Mouse (Mus musculus) thymus, adult 2 months (tissue): Measurements from ENCODE around the gene Vmn1r193.

ENCODE experiments used
- CTCF ChIP-seq: fragments of 200-500 bp; IDR thresholded peaks from 2 replicates; pipeline ENCODE4 v1.5.1; 2012; ENCODE audit warnings: mild to moderate bottlenecking, control low read depth, low read length, moderate library complexity, borderline replicate concordance; ENCODE audit not compliant: control insufficient read depth, poor library complexity, insufficient read depth; ENCODE audit errors: extremely low read depth
- POLR2A ChIP-seq: fragments of 200-500 bp; IDR thresholded peaks from 2 replicates; pipeline ENCODE4 v1.6.1; 2012; ENCODE audit warnings: mild to moderate bottlenecking, low read length, control low read depth, moderate library complexity; ENCODE audit not compliant: control insufficient read depth, poor library complexity, insufficient read depth; ENCODE audit errors: extremely low read depth

DNA sequence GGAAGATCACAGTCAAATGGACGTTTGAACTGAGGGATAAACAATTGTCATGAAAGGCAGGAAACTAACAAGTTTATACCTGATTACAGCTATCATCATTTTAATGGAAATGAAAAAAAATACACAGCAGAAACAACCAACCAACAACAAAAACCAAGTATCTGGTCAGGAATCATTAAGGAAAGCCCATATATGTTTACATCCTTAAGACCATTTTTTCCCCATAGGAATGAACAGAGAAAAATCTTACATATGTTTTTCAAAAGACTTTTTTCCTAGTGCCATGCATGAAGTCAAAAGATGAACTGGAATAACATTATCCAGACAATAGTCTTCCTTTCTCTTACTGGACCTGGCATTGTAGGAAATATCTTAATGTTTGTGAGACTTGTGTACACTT lies 21.0 kb upstream of the Vmn1r193 start, which contains the start of gene Vmn1r194:
- TF ChIP-seq CTCF: no peak
- no peak for TF ChIP-seq POLR2A
